Mouse (Mus musculus): Measurements from ENCODE around the gene Mettl16. TPM values are rescaled to one million over a fixed set of nuclear protein-coding genes. Genes with fewer than 3 reads are reported as not detected.

The Mettl16 gene
- polyA plus RNA-seq (2012; rRNA removed), result 4.0 and 4.3 TPM in 2 replicates

DNA sequence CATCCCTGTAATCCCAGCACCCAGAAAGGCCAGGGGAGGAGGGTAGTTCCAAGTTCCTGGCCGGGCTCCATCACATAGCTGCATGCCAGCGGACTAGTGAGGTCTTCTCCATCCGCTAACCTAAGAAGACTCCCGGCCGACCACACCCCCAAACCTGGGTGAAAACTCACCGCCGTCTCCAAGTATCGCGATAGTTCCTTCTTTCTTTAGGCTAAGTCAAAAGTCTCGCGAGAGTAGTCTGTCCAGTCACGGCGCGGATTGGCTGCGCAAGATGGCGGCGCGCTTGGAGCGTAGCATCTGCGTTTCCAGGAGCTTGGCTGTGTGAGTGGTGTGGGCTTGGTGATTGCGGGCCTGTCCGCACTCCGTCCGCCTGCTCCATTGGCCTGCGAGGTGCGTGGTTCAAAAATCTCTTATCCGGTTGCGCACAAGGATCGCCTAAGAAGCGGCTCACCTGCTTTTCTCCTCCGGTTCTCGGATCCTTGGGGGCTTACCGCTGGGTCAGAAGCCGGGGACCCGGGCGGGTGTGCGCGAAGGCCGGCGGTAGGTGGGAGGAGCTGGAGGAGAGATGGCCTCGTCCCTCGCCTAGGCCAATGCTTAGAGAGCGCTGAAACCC lies at the start of gene Mettl16:
Gene Mettl16 (plus strand): TSS at position 236 of the 613 bp plus-strand sequence.

DNA sequence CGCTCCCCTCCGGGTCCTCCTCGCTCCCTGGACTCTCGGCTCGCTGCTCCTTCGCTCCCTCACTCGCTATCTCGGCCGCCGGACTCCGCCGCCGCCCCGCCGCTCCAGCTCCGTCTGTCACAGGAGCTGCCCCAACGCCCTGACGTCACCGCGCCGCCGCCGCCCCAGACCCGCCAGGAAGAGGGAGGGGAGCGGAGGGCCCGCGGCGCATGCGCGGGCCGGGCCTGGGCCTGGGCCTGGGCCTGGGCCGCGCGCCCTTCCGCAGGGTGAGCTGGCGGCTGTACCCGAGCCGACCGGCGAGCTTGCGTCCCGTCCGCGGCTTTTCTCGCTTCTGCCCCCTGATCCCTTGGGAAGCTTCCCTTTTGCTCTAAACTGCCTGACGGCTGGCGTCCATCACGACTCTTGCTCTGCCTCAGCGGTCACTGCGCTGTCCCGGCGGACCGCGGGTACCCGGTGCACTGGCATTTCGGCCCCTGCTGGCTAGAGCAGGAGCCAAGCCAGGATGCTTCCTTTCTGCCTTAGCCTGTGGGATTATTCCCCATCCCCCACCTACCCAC lies 46.3 kb upstream of the Mettl16 start, which contains the start of gene Pafah1b1:
Gene Pafah1b1 (minus strand): TSS at position 436 of the 557 bp plus-strand sequence.

DNA sequence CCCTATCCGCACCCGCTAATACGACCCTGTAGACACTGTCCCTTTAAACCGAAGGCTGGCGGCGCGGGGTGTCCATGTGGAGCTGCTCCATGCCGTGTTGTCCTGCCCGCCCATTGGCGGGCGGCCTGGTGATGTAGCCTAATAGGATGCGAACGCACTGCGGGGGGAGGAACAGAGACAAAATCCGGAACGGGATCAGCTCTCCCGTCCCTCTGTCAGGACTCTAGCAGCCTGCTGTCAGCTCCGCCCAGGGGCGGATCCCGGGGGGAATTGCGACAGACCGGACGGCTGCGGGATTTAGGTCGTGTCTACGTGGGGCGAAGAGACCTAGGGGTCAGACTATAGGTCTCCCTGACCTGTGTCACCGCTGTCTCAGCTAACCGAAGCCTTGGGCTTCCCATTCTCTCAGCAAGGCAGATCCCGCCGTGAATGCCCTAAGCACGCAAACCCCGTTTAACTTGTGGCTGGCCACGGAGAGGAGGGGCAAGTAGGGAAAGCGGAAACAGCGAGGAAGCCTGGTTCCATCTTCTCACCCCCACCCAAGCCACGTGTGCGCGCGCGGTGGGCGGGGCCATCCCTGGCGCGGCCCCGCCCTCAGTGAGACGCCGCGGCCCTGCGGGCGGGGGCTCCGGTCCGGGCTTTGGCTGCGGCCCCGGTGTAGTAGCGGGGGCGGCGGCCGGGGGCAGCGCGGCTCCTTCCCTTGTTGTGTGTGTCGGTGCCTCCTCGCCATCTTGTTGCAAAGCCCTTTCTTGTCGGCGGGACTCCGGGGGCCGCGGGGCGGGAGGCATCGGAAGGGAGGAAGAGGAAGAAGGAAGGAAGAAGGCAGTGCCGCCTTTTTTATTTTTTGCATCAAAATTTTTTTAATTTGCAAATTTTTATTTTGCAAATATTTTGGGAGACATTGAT lies 59.9 kb downstream of the Mettl16 start, which contains the start of gene Mnt:
Gene Mnt (plus strand): TSS at position 665 of the 906 bp plus-strand sequence.

Other genes starting within 250 kb of the Mettl16 start
- gene Rap1gap2, start 159.9 kb upstream of the Mettl16 start, polyA plus RNA-seq (2012; rRNA removed), result 1.7 and 2.2 TPM in 2 replicates
- 7.1 and 8.0 TPM in 2 replicates for gene Ccdc92b, start 151.2 kb upstream of the Mettl16 start, polyA plus RNA-seq (2012; rRNA removed)
- 40.8 and 47.9 TPM in 2 replicates for gene Cluh, start 121.3 kb upstream of the Mettl16 start, polyA plus RNA-seq (2012; rRNA removed)
- 14.8 and 15.2 TPM in 2 replicates for gene Pafah1b1, start 46.2 kb upstream of the Mettl16 start, polyA plus RNA-seq (2012; rRNA removed)
- gene Mnt, start 60.1 kb downstream of the Mettl16 start, polyA plus RNA-seq (2012; rRNA removed), result 1.9 and 2.1 TPM in 2 replicates
- 1.8 and 2.1 TPM in 2 replicates for gene Sgsm2, start 126.2 kb downstream of the Mettl16 start, polyA plus RNA-seq (2012; rRNA removed)
- gene Tsr1, start 127.2 kb downstream of the Mettl16 start, polyA plus RNA-seq (2012; rRNA removed), result 13.0 and 14.5 TPM in 2 replicates
- 6.1 and 7.0 TPM in 2 replicates for gene Smg6, start 155.0 kb downstream of the Mettl16 start, polyA plus RNA-seq (2012; rRNA removed)
- 2.8 and 3.1 TPM in 2 replicates for gene Srr, start 155.1 kb downstream of the Mettl16 start, polyA plus RNA-seq (2012; rRNA removed)